Mouse (Mus musculus): ENCODE measurements at regions not wholly inside any gene's neighbourhood (a gene's known extent, or its start where the extent isn't known, plus 50 kb on each side); places are given as distances from the start of the nearest gene placed in this dataset.
A peak's percentile ranks its signal among the peaks of the same experiment; 100 is the strongest.

DNA sequence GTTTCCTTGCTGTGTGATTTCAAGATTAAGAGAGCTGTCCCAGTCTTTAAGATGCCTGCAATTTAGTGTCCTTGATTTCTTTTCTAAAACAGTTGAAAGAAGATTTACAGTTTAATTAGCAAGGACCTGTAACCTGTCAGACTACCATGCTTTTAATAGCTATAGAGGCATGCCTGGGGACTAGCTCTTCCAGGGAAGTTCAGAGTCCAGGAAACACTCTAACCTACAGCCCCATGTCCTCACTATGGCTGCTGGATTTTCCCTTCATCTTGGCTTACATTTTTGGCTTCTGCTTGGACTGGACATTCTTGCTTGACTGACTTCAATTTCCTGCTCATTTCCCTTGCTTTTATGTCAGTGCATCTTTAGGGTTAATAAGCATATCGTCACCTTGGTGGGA, 61.7 kb upstream of the Mtpn start:
- DNase-seq, result no peak

DNA sequence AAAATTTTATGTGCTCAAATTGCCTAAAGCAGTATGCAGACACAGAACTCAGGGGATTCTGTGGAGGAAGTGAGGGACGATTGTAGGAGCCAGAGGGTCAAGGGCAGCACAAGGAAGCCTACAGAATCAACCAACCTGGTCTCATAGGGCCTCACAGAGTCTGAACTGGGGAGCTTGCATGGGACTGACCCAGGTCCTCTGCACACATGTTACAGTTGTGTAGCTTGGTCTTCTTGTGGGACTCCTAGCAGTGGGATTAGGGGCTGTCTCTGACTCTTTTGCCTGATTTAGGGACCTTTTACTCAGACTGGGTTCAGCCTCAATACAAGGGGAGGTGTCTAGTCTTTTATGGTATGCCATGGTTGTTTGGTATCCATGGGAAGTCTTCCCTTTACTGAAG, 60.2 kb upstream of the Mtpn start:
- no peak for DNase-seq

DNA sequence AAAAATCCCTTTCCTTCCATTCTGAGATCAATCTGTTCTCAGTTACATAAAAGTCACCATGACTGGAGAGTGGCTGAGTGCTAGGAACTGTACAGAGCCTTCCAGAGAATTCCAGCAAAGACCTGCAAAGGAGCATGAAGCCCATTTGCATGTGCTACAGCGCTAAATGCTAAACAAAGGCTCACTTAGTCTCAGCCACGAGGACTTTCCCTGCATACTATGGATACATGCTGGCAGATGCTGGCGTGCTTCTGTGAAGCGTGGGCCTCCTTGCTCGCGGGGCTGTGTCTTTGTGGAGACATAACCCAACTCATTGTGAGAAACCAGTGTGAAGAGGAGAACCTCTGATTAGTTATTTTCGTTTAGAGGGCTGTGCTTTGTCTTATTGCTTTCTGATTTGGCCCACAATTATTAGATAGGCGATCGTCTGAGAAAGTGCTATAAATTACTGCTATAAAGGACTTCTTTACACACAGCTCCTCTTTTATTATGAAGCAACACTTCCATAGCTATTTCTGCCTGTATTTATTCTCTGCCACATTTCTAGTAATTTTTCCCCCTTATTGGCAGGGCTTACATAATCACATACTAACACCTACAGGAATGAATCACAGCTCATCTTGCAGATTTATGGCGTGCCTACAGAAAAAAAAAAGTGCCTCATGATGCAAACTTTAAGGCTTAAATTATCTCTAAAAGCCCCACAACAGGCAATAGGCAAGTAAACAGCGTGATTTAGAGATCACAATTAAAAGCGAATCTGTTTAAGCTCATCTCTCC, 58.9 kb upstream of the Mtpn start:
- DNase-seq, result peak; percentile 69

DNA sequence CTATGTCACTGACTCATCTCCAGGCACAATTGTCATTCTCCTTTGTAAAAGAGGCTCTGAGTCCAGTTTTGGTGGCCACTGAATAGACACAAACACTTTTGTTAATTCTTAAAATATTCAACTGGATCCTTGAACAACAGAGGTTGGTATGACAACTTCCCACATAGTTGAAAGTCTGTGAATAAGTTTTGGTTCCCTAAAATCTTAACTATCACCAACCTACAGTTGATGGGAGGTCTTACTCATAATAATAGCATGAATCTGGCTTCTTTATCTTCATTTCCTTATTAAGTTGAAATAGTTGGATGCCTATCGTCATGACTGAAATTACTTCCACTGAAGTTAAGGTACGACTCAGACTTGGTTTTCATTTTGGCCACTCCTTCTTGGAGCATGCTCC, 55.3 kb upstream of the Mtpn start:
- no peak for DNase-seq

DNA sequence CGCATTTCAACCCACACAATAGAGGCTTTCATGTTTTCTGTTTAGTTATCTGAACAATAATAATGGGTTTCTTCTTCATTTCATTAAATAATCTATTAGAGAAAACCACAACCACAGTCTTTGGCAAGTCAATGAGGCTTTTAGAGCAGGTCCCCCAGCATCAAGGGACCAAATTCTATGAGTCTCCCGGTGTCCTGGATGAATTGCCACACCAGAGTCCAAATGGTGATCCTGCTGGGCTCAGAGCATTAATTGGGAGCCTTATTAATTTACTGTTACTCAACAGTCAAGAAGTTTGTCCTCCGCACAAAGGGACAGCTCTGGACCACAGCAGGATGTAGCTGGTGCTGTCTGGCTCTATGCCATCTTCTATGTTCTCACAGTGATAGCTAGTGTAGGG, 52.5 kb upstream of the Mtpn start:
- no peak for DNase-seq

Measured in layer of hippocampus, adult 9-11 months (tissue).